Mouse (Mus musculus) kidney, postnatal 0 days (tissue): ENCODE results near the gene B230104I21Rik. TPM values are rescaled to one million over a fixed set of nuclear protein-coding genes. Genes with fewer than 3 reads are reported as not detected.
A peak's percentile ranks its signal among the peaks of the same experiment; 100 is the strongest.

Experiments used
- ATAC-seq: fragments of 200-750 bp; cut with Nextera tagmentation; replicated peaks from 2 replicates; pipeline ENCODE4 v1.8.0; 2017; ENCODE audit warnings: low read depth, moderate number of reproducible peaks, moderate TSS enrichment, moderate library complexity; ENCODE audit not compliant: low FRiP score
- DNase-seq: peaks from one replicate; pipeline ENCODE4 v3.0.0-alpha.2; 2016; ENCODE audit warnings: low spot score
- H3K27ac ChIP-seq: fragments of 300-500 bp; sonication (generic); 2 replicates; pipeline ENCODE4 v1.5.1; 2014; ENCODE audit warnings: mild to moderate bottlenecking
- H3K27me3 ChIP-seq: fragments of 300-500 bp; sonication (generic); 2 replicates; pipeline ENCODE4 v1.6.1; 2014; ENCODE audit warnings: low read length, mixed read lengths; ENCODE audit not compliant: insufficient read depth
- H3K36me3 ChIP-seq: fragments of 300-500 bp; sonication (generic); 2 replicates; pipeline ENCODE4 v1.6.1; 2014; ENCODE audit warnings: low read length, mixed read lengths; ENCODE audit not compliant: insufficient read depth
- H3K4me1 ChIP-seq: fragments of 300-500 bp; sonication (generic); replicated peaks from 2 replicates; pipeline ENCODE4 v1.6.1; 2014; ENCODE audit warnings: antibody characterized with exemption, low read length, mixed read lengths; ENCODE audit not compliant: insufficient read depth
- H3K4me2 ChIP-seq: fragments of 300-500 bp; sonication (generic); 2 replicates; pipeline ENCODE4 v1.6.1; 2014; ENCODE audit warnings: mild to moderate bottlenecking, low read length, moderate library complexity, mixed read lengths
- H3K4me3 ChIP-seq: fragments of 300-500 bp; sonication (generic); replicated peaks from 2 replicates; pipeline ENCODE4 v1.5.1; 2014; ENCODE audit warnings: low read depth, low read length
- H3K9ac ChIP-seq: fragments of 300-500 bp; sonication (generic); 2 replicates; pipeline ENCODE4 v1.6.1; 2014; ENCODE audit warnings: low read depth, low read length
- H3K9me3 ChIP-seq: fragments of 300-500 bp; sonication (generic); replicated peaks from 2 replicates; pipeline ENCODE4 v1.6.1; 2016; ENCODE audit warnings: low read length, inconsistent platforms, mixed read lengths
- CTCF ChIP-seq: IDR thresholded peaks from 2 replicates; pipeline ENCODE4 v1.5.1; 2016; ENCODE audit warnings: antibody characterized with exemption, low read depth, mild to moderate bottlenecking, moderate library complexity
- WGBS: fragments of 180-500 bp; shearing (Covaris S2); extraction: QIAGEN DNeasy Blood & Tissue Kit; methylation state at CpG from one replicate; pipeline ENCODE4 v1.1.7; 2014; 5-methylcytosine and 5-hydroxymethylcytosine counted together
- polyA plus RNA-seq: library from polyadenylated mRNA; unstranded; fragments of >200 nt; fragmentation: Nextera tagmentation; extraction: Ambion mirVana; gene quantifications from 2 replicates; pipeline ENCODE4 v1.2.1, GENCODE M21; 2015

The B230104I21Rik gene
- polyA plus RNA-seq, 1 experiment from 2014 or later: not detected

- ATAC-seq: 0 out of 2 replicates have a peak, but pooled peaks have one; percentile 18
- Histone ChIP-seq H3K36me3 (no peaks in the 10 kb centered on the region), H3K4me3 (no peak overlapping the region)
Observed at GRCm38 (mm10) chr4:154328431-154328830, 7.5 kb upstream of the B230104I21Rik start.

GRCm38 (mm10) chr4:154328836-154329235, 7.1 kb upstream of the B230104I21Rik start:
- H3K9ac ChIP-seq: no peak overlapping the region
- DNase-seq (peak; percentile 85), ATAC-seq (peak; percentile 11; the same call in 1 of the 2 replicates)
- whole genome bisulfite sequencing: 5% methylated on average over 6 of the region's 6 CpGs
- 0 out of 2 replicates have a peak, but pooled peaks cover 3% of the 10 kb centered on the region for H3K4me1 ChIP-seq
- H3K9me3 ChIP-seq: no peaks in the 10 kb centered on the region
- no peak overlapping the region for H3K4me3 ChIP-seq
- H3K27ac ChIP-seq: no peak overlapping the region; the same call in 1 of the 2 replicates
- H3K36me3 ChIP-seq: no peaks in the 10 kb centered on the region
- TF ChIP-seq CTCF: peak; percentile 92
- H3K4me2 ChIP-seq: no peak overlapping the region
- peaks cover 23% of the 10 kb centered on the region for H3K27me3 ChIP-seq

More at GRCm38 (mm10) chr4:154328431-154328830, 7.5 kb upstream of the B230104I21Rik start:
- Histone ChIP-seq H3K27me3 (peaks cover 23% of the 10 kb centered on the region), H3K27ac (no peak overlapping the region), H3K4me1 (0 out of 2 replicates have a peak, but pooled peaks cover 3% of the 10 kb centered on the region), H3K4me2 (no peak overlapping the region), H3K9me3 (no peaks in the 10 kb centered on the region), H3K9ac (no peak overlapping the region)
- no peak for DNase-seq
- 9% methylated on average over 16 of the region's 20 CpGs for WGBS
- TF ChIP-seq CTCF: no peak

GRCm38 (mm10) chr4:154330001-154330400, 5.9 kb upstream of the B230104I21Rik start:
- H3K4me1 ChIP-seq: 0 out of 2 replicates have a peak, but pooled peaks cover 3% of the 10 kb centered on the region
- no peaks in the 10 kb centered on the region for H3K9me3 ChIP-seq
- no peaks in the 10 kb centered on the region for H3K36me3 ChIP-seq
- no peak overlapping the region for H3K4me3 ChIP-seq
- TF ChIP-seq CTCF: no peak
- WGBS: 79% methylated on average over 7 of the region's 7 CpGs
- no peak overlapping the region for H3K27ac ChIP-seq
- H3K27me3 ChIP-seq: peaks cover 23% of the 10 kb centered on the region
- ATAC-seq (no peak), DNase-seq (no peak)
- H3K4me2 ChIP-seq: no peak overlapping the region
- no peak overlapping the region for H3K9ac ChIP-seq

GRCm38 (mm10) chr4:154331271-154331670, 4.7 kb upstream of the B230104I21Rik start:
- no peak for ATAC-seq
- Histone ChIP-seq H3K27ac (no peak overlapping the region), H3K9ac (no peak overlapping the region), H3K27me3 (peaks cover 25% of the 10 kb centered on the region), H3K36me3 (no peaks in the 10 kb centered on the region), H3K4me1 (0 out of 2 replicates have a peak, but pooled peaks cover 3% of the 10 kb centered on the region), H3K4me3 (no peak overlapping the region), H3K4me2 (no peak overlapping the region), H3K9me3 (no peaks in the 10 kb centered on the region)
- 19% methylated on average over 12 of the region's 12 CpGs for WGBS
- DNase-seq: no peak
- TF ChIP-seq CTCF: no peak

GRCm38 (mm10) chr4:154333300-154333699, 2.6 kb upstream of the B230104I21Rik start:
- Histone ChIP-seq H3K4me1 (peaks cover 13% of the 10 kb centered on the region; the same call in 1 of the 2 replicates), H3K4me3 (no peak overlapping the region), H3K36me3 (no peaks in the 10 kb centered on the region), H3K9ac (no peak overlapping the region), H3K4me2 (no peak overlapping the region), H3K27ac (no peak overlapping the region), H3K9me3 (no peaks in the 10 kb centered on the region), H3K27me3 (peaks cover 20% of the 10 kb centered on the region)
- 22% methylated on average over 8 of the region's 8 CpGs for WGBS
- ATAC-seq (no peak), DNase-seq (no peak)
- TF ChIP-seq CTCF: no peak

- Histone ChIP-seq H3K4me1 (peaks cover 13% of the 10 kb centered on the region; the same call in 1 of the 2 replicates), H3K4me2 (peak overlapping the region; percentile 27; the same call in 1 of the 2 replicates), H3K27me3 (peaks cover 15% of the 10 kb centered on the region), H3K27ac (no peak overlapping the region), H3K9me3 (no peaks in the 10 kb centered on the region), H3K36me3 (no peaks in the 10 kb centered on the region), H3K9ac (no peak overlapping the region), H3K4me3 (no peak overlapping the region)
- DNase-seq (peak; percentile 47), ATAC-seq (no peak)
- WGBS: 68% methylated on average over 45 of the region's 48 CpGs
- TF ChIP-seq CTCF: no peak
Observed at GRCm38 (mm10) chr4:154334699-154335402, 1.1 kb upstream of the B230104I21Rik start.
